Mouse (Mus musculus): ENCODE measurements around the gene Nubpl. TPM values are rescaled to one million over a fixed set of nuclear protein-coding genes. Genes with fewer than 3 reads are reported as not detected.

The Nubpl gene
- polyA plus RNA-seq, 2 experiments: 4.9 to 11.6 TPM

- no peak for TF ChIP-seq POLR2A (IDR thresholded peaks at IDR 0.05; ENCODE audit: borderline replicate concordance, extremely low read depth, insufficient read depth, insufficient read length)
- DNase-seq (ENCODE audit: low spot score) (peak; percentile 78), ATAC-seq (ENCODE audit: low FRiP score, low read depth) (peak; percentile 82)
- no peak overlapping the region for H3K9ac ChIP-seq (ENCODE audit: low read depth, low read length, severe bottlenecking)
- H3K4me3 ChIP-seq (replicated peaks; ENCODE audit: low read length): no peak overlapping the region
- WGBS: 46% methylated on average over 11 of the region's 11 CpGs
- H3K4me2 ChIP-seq (replicated peaks; ENCODE audit: low read depth, low read length, severe bottlenecking): no peak overlapping the region
- H3K9me3 ChIP-seq (ENCODE audit: control insufficient read depth, low read length): no peaks in the 10 kb centered on the region
- H3K4me1 ChIP-seq (ENCODE audit: control insufficient read depth, insufficient read depth, low read length): peaks cover 27% of the 10 kb centered on the region
- H3K27ac ChIP-seq (replicated peaks; ENCODE audit: low read depth, low read length): peak overlapping the region; percentile 21; the same call in 1 of the 2 replicates
- H3K27me3 ChIP-seq (ENCODE audit: control insufficient read depth, insufficient read depth, low read length): no peaks in the 10 kb centered on the region
- H3K36me3 ChIP-seq (ENCODE audit: control insufficient read depth, insufficient read depth, low read length): no peaks in the 10 kb centered on the region
These were observed 191.5 kb downstream of the Nubpl start for GRCm38 (mm10) chr12:52288941-52289567.

- WGBS: 60% methylated on average over 10 of the region's 10 CpGs
- no peak overlapping the region for H3K4me2 ChIP-seq (replicated peaks; ENCODE audit: low read depth, low read length, severe bottlenecking)
- no peaks in the 10 kb centered on the region for H3K36me3 ChIP-seq (ENCODE audit: control insufficient read depth, insufficient read depth, low read length)
- peaks cover 27% of the 10 kb centered on the region for H3K4me1 ChIP-seq (ENCODE audit: control insufficient read depth, insufficient read depth, low read length)
- TF ChIP-seq POLR2A (IDR thresholded peaks at IDR 0.05; ENCODE audit: borderline replicate concordance, extremely low read depth, insufficient read depth, insufficient read length): no peak
- no peaks in the 10 kb centered on the region for H3K9me3 ChIP-seq (ENCODE audit: control insufficient read depth, low read length)
- H3K27me3 ChIP-seq (ENCODE audit: control insufficient read depth, insufficient read depth, low read length): no peaks in the 10 kb centered on the region
- ATAC-seq (ENCODE audit: low FRiP score, low read depth): peak; percentile 52; the same call in 1 of the 2 replicates
- 0 out of 2 replicates have a peak overlapping the region, but pooled peaks have one; percentile 27 for H3K27ac ChIP-seq (replicated peaks; ENCODE audit: low read depth, low read length)
- H3K4me3 ChIP-seq (replicated peaks; ENCODE audit: low read length): no peak overlapping the region
- H3K9ac ChIP-seq (ENCODE audit: low read depth, low read length, severe bottlenecking): no peak overlapping the region
- no peak for DNase-seq (ENCODE audit: low spot score)
These were observed 192.1 kb downstream of the Nubpl start for GRCm38 (mm10) chr12:52289594-52289993.

GRCm38 (mm10) chr12:52293931-52294330 is 196.4 kb downstream of the Nubpl start:
- Histone ChIP-seq H3K27ac (replicated peaks; ENCODE audit: low read depth, low read length) (no peak overlapping the region), H3K4me1 (ENCODE audit: control insufficient read depth, insufficient read depth, low read length) (peaks cover 6% of the 10 kb centered on the region), H3K9ac (ENCODE audit: low read depth, low read length, severe bottlenecking) (no peak overlapping the region), H3K4me2 (replicated peaks; ENCODE audit: low read depth, low read length, severe bottlenecking) (no peak overlapping the region), H3K9me3 (ENCODE audit: control insufficient read depth, low read length) (no peaks in the 10 kb centered on the region), H3K36me3 (ENCODE audit: control insufficient read depth, insufficient read depth, low read length) (no peaks in the 10 kb centered on the region), H3K4me3 (replicated peaks; ENCODE audit: low read length) (no peak overlapping the region), H3K27me3 (ENCODE audit: control insufficient read depth, insufficient read depth, low read length) (no peaks in the 10 kb centered on the region)
- 82% methylated on average over 2 of the region's 2 CpGs for WGBS
- TF ChIP-seq POLR2A (IDR thresholded peaks at IDR 0.05; ENCODE audit: borderline replicate concordance, extremely low read depth, insufficient read depth, insufficient read length): no peak
- ATAC-seq (ENCODE audit: low FRiP score, low read depth): no peak
- no peak for DNase-seq (ENCODE audit: low spot score)

GRCm38 (mm10) chr12:52297988-52298387 is 200.5 kb downstream of the Nubpl start:
- no peak overlapping the region for H3K4me3 ChIP-seq (replicated peaks; ENCODE audit: low read length)
- no peak overlapping the region for H3K4me2 ChIP-seq (replicated peaks; ENCODE audit: low read depth, low read length, severe bottlenecking)
- ATAC-seq (ENCODE audit: low FRiP score, low read depth): no peak
- no peak for TF ChIP-seq POLR2A (IDR thresholded peaks at IDR 0.05; ENCODE audit: borderline replicate concordance, extremely low read depth, insufficient read depth, insufficient read length)
- no peaks in the 10 kb centered on the region for H3K36me3 ChIP-seq (ENCODE audit: control insufficient read depth, insufficient read depth, low read length)
- 82% methylated on average over 2 of the region's 2 CpGs for WGBS
- H3K27ac ChIP-seq (replicated peaks; ENCODE audit: low read depth, low read length): no peak overlapping the region
- DNase-seq (ENCODE audit: low spot score): no peak
- no peak overlapping the region for H3K9ac ChIP-seq (ENCODE audit: low read depth, low read length, severe bottlenecking)
- no peaks in the 10 kb centered on the region for H3K9me3 ChIP-seq (ENCODE audit: control insufficient read depth, low read length)
- H3K4me1 ChIP-seq (ENCODE audit: control insufficient read depth, insufficient read depth, low read length): no peaks in the 10 kb centered on the region
- H3K27me3 ChIP-seq (ENCODE audit: control insufficient read depth, insufficient read depth, low read length): no peaks in the 10 kb centered on the region

- WGBS: 65% methylated on average over 1 of the region's 1 CpGs
- Histone ChIP-seq H3K4me3 (replicated peaks; ENCODE audit: low read length) (no peak overlapping the region), H3K4me1 (ENCODE audit: control insufficient read depth, insufficient read depth, low read length) (no peaks in the 10 kb centered on the region), H3K4me2 (replicated peaks; ENCODE audit: low read depth, low read length, severe bottlenecking) (no peak overlapping the region), H3K36me3 (ENCODE audit: control insufficient read depth, insufficient read depth, low read length) (no peaks in the 10 kb centered on the region), H3K9me3 (ENCODE audit: control insufficient read depth, low read length) (no peaks in the 10 kb centered on the region), H3K27ac (replicated peaks; ENCODE audit: low read depth, low read length) (no peak overlapping the region), H3K9ac (ENCODE audit: low read depth, low read length, severe bottlenecking) (no peak overlapping the region), H3K27me3 (ENCODE audit: control insufficient read depth, insufficient read depth, low read length) (no peaks in the 10 kb centered on the region)
- DNase-seq (ENCODE audit: low spot score) (no peak), ATAC-seq (ENCODE audit: low FRiP score, low read depth) (no peak)
- no peak for TF ChIP-seq POLR2A (IDR thresholded peaks at IDR 0.05; ENCODE audit: borderline replicate concordance, extremely low read depth, insufficient read depth, insufficient read length)
These were observed 201.1 kb downstream of the Nubpl start for GRCm38 (mm10) chr12:52298683-52299082.
